Mouse (Mus musculus) intestine, postnatal 0 days (tissue): ENCODE results near the gene Nif3l1. TPM values are rescaled to one million over a fixed set of nuclear protein-coding genes. Genes with fewer than 3 reads are reported as not detected.
A peak's percentile ranks its signal among the peaks of the same experiment; 100 is the strongest.

Source experiments
- ATAC-seq: fragments of 200-750 bp; cut with Nextera tagmentation; 2 replicates; pipeline ENCODE4 v1.8.0; 2017; ENCODE audit warnings: mild to moderate bottlenecking, moderate TSS enrichment, moderate library complexity
- H3K27ac ChIP-seq: fragments of 300-500 bp; sonication (generic); 2 replicates; pipeline ENCODE4 v1.5.1; 2014; ENCODE audit warnings: mild to moderate bottlenecking, low read depth, low read length, moderate library complexity
- H3K27me3 ChIP-seq: fragments of 300-500 bp; sonication (generic); replicated peaks from 2 replicates; pipeline ENCODE4 v1.6.1; 2014; ENCODE audit warnings: low read length, mixed read lengths; ENCODE audit not compliant: control insufficient read depth, insufficient read depth
- H3K36me3 ChIP-seq: fragments of 300-500 bp; sonication (generic); 2 replicates; pipeline ENCODE4 v1.6.1; 2014; ENCODE audit warnings: mild to moderate bottlenecking, moderate library complexity; ENCODE audit not compliant: control insufficient read depth, insufficient read depth
- H3K4me1 ChIP-seq: fragments of 300-500 bp; sonication (generic); replicated peaks from 2 replicates; pipeline ENCODE4 v1.6.1; 2014; ENCODE audit warnings: antibody characterized with exemption, low read length, mixed read lengths; ENCODE audit not compliant: control insufficient read depth, insufficient read depth
- H3K4me2 ChIP-seq: fragments of 300-500 bp; sonication (generic); replicated peaks from 2 replicates; pipeline ENCODE4 v1.6.1; 2014; ENCODE audit warnings: low read depth, mild to moderate bottlenecking, moderate library complexity
- H3K4me3 ChIP-seq: fragments of 300-500 bp; sonication (generic); 2 replicates; pipeline ENCODE4 v1.5.1; 2014; ENCODE audit warnings: low read depth, low read length
- H3K9ac ChIP-seq: fragments of 300-500 bp; sonication (generic); 2 replicates; pipeline ENCODE4 v1.6.1; 2014; ENCODE audit warnings: mild to moderate bottlenecking, low read depth, low read length
- H3K9me3 ChIP-seq: fragments of 300-500 bp; sonication (generic); 2 replicates; pipeline ENCODE4 v1.6.1; 2016; ENCODE audit warnings: mixed run types; ENCODE audit not compliant: control insufficient read depth
- CTCF ChIP-seq: sonication (generic); IDR thresholded peaks from 2 replicates; pipeline ENCODE4 v1.5.1; 2016; ENCODE audit warnings: low read depth, mild to moderate bottlenecking, control low read depth, antibody characterized with exemption, moderate library complexity
- WGBS: fragments of 180-500 bp; shearing (Covaris S2); extraction: QIAGEN DNeasy Blood & Tissue Kit; methylation state at CpG from one replicate; pipeline ENCODE4 v1.1.7; 2014; 5-methylcytosine and 5-hydroxymethylcytosine counted together
- polyA plus RNA-seq: library from polyadenylated mRNA; unstranded; fragments of >200 nt; fragmentation: Nextera tagmentation; extraction: Ambion mirVana; gene quantifications from 2 replicates; pipeline ENCODE4 v1.2.1, GENCODE M21; 2015

Gene Nif3l1
- polyA plus RNA-seq, 1 experiment from 2014 or later = 24.9 TPM

GRCm38 (mm10) chr1:58497678-58498077 is 52.7 kb downstream of the Nif3l1 start:
- ATAC-seq = no peak
- no peaks in the 10 kb centered on the region for H3K27me3 ChIP-seq
- no peak overlapping the region for H3K27ac ChIP-seq
- WGBS = 90% methylated on average over 4 of the region's 4 CpGs
- no peak for TF ChIP-seq CTCF
- H3K36me3 ChIP-seq = peaks cover 30% of the 10 kb centered on the region
- H3K9ac ChIP-seq = no peak overlapping the region
- H3K9me3 ChIP-seq = no peaks in the 10 kb centered on the region
- no peak overlapping the region for H3K4me2 ChIP-seq
- H3K4me3 ChIP-seq = no peak overlapping the region
- no peaks in the 10 kb centered on the region for H3K4me1 ChIP-seq

DNA sequence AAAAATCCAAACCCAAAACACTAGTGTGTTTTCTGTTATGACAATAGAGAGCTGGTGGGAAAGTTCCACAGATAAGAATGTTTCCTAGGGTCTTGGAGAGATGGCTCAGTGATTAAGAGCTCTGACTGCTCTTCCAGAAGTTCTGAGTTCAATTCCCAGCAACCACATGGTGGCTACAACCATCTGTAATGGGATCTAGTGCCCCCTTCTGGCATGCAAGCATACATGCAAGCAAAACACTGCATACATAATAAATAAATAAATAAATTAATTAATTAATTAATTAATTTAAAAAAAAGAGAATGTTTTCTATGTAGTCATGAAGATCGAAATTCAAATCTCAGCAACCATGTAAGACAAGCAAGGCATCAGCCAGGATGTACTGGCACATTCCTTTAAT is 53.8 kb downstream of the Nif3l1 start:
- Histone ChIP-seq H3K36me3 (peaks cover 30% of the 10 kb centered on the region), H3K9ac (no peak overlapping the region), H3K4me1 (no peaks in the 10 kb centered on the region), H3K27ac (no peak overlapping the region), H3K4me3 (no peak overlapping the region), H3K9me3 (no peaks in the 10 kb centered on the region), H3K27me3 (no peaks in the 10 kb centered on the region), H3K4me2 (no peak overlapping the region)
- TF ChIP-seq CTCF = peak; percentile 29
- ATAC-seq = no peak
- 94% methylated on average over 1 of the region's 1 CpGs for WGBS

DNA sequence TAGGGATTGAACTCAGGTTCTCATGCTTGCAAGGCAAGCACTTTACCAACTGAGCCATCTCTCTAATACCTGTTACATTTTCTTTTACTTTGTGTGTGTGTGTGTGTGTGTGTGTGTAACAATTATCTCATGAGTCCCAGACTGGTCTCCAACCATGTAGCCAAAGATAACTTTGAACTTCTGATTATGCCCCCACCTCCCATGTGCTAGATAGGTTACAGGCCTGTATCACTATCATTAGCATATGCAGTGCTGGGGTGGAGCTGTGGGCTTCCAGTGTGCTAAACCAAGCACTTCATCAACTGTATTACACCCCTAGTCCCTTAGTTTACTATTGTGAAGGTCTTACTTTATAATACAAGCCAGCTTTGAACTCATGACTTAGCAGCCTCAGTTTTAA is 58.2 kb downstream of the Nif3l1 start:
- Histone ChIP-seq H3K4me2 (no peak overlapping the region), H3K4me1 (no peaks in the 10 kb centered on the region), H3K27me3 (no peaks in the 10 kb centered on the region), H3K27ac (no peak overlapping the region), H3K36me3 (peaks cover 14% of the 10 kb centered on the region), H3K4me3 (no peak overlapping the region), H3K9ac (no peak overlapping the region), H3K9me3 (peaks cover 9% of the 10 kb centered on the region)
- no peak for TF ChIP-seq CTCF
- ATAC-seq = no peak

- 18% methylated on average over 9 of the region's 9 CpGs for WGBS
- no peak for ATAC-seq
- H3K36me3 ChIP-seq = peaks cover 11% of the 10 kb centered on the region
- H3K4me2 ChIP-seq = peak overlapping the region; percentile 98
- H3K4me3 ChIP-seq = peak overlapping the region; percentile 92
- H3K9ac ChIP-seq = peak overlapping the region; percentile 89
- TF ChIP-seq CTCF = no peak
- no peak overlapping the region for H3K27ac ChIP-seq
- no peaks in the 10 kb centered on the region for H3K4me1 ChIP-seq
- H3K9me3 ChIP-seq = peaks cover 9% of the 10 kb centered on the region
- no peaks in the 10 kb centered on the region for H3K27me3 ChIP-seq
Measured at GRCm38 (mm10) chr1:58503793-58504370, 58.9 kb downstream of the Nif3l1 start.

DNA sequence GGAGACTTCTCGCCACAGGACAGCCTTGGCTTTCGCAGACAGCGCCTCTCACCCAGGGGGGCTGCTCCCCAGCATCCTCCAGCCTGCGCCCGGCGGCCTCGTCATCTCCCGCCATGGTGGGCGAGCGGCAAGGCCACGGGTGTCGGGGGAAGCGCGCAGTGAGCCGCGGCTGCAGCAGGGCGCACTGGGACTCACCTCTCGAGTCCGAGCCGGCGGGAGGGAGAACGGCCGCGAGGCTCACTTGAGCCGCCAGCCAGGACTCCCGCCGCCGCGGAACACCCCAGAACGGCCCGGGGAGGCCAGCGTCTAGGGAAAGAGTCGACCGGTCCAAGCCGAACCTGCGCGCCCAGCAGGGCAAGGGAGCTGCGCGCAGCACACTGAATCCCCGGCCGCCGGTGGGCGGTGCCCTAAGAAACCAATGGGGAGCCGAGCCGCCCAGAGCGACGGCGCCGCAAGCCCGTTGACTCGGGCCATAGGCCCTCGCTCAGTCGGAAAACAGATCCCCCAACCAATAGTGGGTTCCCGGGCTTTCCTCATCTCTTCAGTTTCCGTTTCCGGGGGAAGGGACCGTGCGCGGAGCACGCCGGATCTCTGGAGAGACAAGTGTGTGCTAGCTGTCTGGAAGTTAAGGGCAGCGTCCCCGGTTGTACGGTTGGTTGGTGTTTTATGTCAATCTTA is 59.8 kb downstream of the Nif3l1 start, which contains the start of gene Orc2:
Gene Orc2 (minus strand): TSS at position 533 of the 678 bp plus-strand sequence.
- Histone ChIP-seq H3K36me3 (peaks cover 8% of the 10 kb centered on the region), H3K4me1 (no peaks in the 10 kb centered on the region), H3K27ac (peak within 1 kb of the TSS; percentile 64), H3K4me2 (peak within 1 kb of the TSS; percentile 98), H3K27me3 (no peaks in the 10 kb centered on the region), H3K9ac (peak within 1 kb of the TSS; percentile 89), H3K4me3 (peak within 1 kb of the TSS; percentile 92), H3K9me3 (peaks cover 12% of the 10 kb centered on the region)
- under 1% methylated on average over 63 of the region's 64 CpGs for WGBS
- no peak for TF ChIP-seq CTCF
- ATAC-seq = peak; percentile 99

- H3K4me3 ChIP-seq = no peak overlapping the region
- H3K9me3 ChIP-seq = peaks cover 12% of the 10 kb centered on the region
- no peak for ATAC-seq
- H3K9ac ChIP-seq = no peak overlapping the region
- no peaks in the 10 kb centered on the region for H3K4me1 ChIP-seq
- no peak overlapping the region for H3K27ac ChIP-seq
- H3K36me3 ChIP-seq = no peaks in the 10 kb centered on the region
- no peak for TF ChIP-seq CTCF
- H3K4me2 ChIP-seq = no peak overlapping the region
- H3K27me3 ChIP-seq = no peaks in the 10 kb centered on the region
- 95% methylated on average over 3 of the region's 3 CpGs for WGBS
Measured at GRCm38 (mm10) chr1:58507249-58507648, 62.3 kb downstream of the Nif3l1 start.

Other genes starting within 250 kb of the Nif3l1 start
- not detected in 2 replicates for gene Aox4, start 234.8 kb upstream of the Nif3l1 start, polyA plus RNA-seq
- 0.07 and 0.10 TPM in 2 replicates for gene Aox2, start 166.8 kb upstream of the Nif3l1 start, polyA plus RNA-seq
- gene Bzw1, start 52.3 kb upstream of the Nif3l1 start, polyA plus RNA-seq = 207 and 216 TPM in 2 replicates
- gene Clk1, start 21.1 kb upstream of the Nif3l1 start, polyA plus RNA-seq = 95.8 and 103 TPM in 2 replicates
- gene Ppil3, start 335 bp downstream of the Nif3l1 start, polyA plus RNA-seq = 24.6 and 28.0 TPM in 2 replicates
- gene Orc2, start 60.0 kb downstream of the Nif3l1 start, polyA plus RNA-seq = 8.1 and 9.3 TPM in 2 replicates
- gene Fam126b, start 141.2 kb downstream of the Nif3l1 start, polyA plus RNA-seq = 6.2 and 8.5 TPM in 2 replicates
- 285 and 298 TPM in 2 replicates for gene Ndufb3, start 141.2 kb downstream of the Nif3l1 start, polyA plus RNA-seq